Mouse (Mus musculus) C2C12 (cell line): ENCODE results near the gene Nt5c3.

ENCODE experiments used
- CEBPB ChIP-seq: IDR thresholded peaks from one replicate; pipeline ENCODE4 v1.6.1; 2011; ENCODE audit warnings: low read depth, mild to moderate bottlenecking, control low read depth, moderate library complexity
- CTCF ChIP-seq: IDR thresholded peaks from one replicate; pipeline ENCODE4 v1.5.1; 2011; ENCODE audit not compliant: control insufficient read depth, insufficient read depth, insufficient read length
- FOSL1 ChIP-seq: IDR thresholded peaks from one replicate; pipeline ENCODE4 v1.8.0; 2011; ENCODE audit warnings: mild to moderate bottlenecking, low read length; ENCODE audit not compliant: poor library complexity, insufficient read depth, severe bottlenecking
- MAX ChIP-seq: IDR thresholded peaks from one replicate; pipeline ENCODE4 v1.6.1; 2011; ENCODE audit warnings: mild to moderate bottlenecking, control low read depth
- MYOD1 ChIP-seq: IDR thresholded peaks from one replicate; pipeline ENCODE4 v1.6.1; 2011; ENCODE audit warnings: low read depth; ENCODE audit not compliant: control insufficient read depth, insufficient read length
- MYOG ChIP-seq: IDR thresholded peaks from one replicate; pipeline ENCODE4 v1.6.1; 2011; ENCODE audit not compliant: control insufficient read depth, insufficient read length; ENCODE audit errors: extremely low read depth
- USF1 ChIP-seq: IDR thresholded peaks from one replicate; pipeline ENCODE4 v1.6.1; 2011; ENCODE audit warnings: low read depth, mild to moderate bottlenecking, control low read depth, moderate library complexity

- no peak for TF ChIP-seq CTCF
- no peak for TF ChIP-seq MAX
- TF ChIP-seq MYOG = no peak
- no peak for TF ChIP-seq MYOD1
- no peak for TF ChIP-seq USF1
- TF ChIP-seq CEBPB = no peak
- TF ChIP-seq FOSL1 = no peak
These were observed 63.4 kb downstream of the Nt5c3 start for GRCm38 (mm10) chr6:56860205-56860848.
